Mouse (Mus musculus) CH12.LX (cell line): ENCODE data around the gene Nup210l. TPM values are rescaled to one million over a fixed set of nuclear protein-coding genes. Genes with fewer than 3 reads are reported as not detected.

ENCODE experiments used
- DNase-seq: peaks from one replicate; pipeline ENCODE4 v3.0.0-alpha.2; 2013; ENCODE audit errors: extremely low read depth
- H3K27ac ChIP-seq: 2 replicates; pipeline ENCODE4 v1.5.1; 2012; ENCODE audit warnings: low read depth, mild to moderate bottlenecking, control low read depth, moderate library complexity; ENCODE audit not compliant: insufficient read depth
- H3K27me3 ChIP-seq: replicated peaks from 2 replicates; pipeline ENCODE3; 2012; ENCODE audit warnings: inconsistent platforms
- H3K36me3 ChIP-seq, 2 experiments: replicated peaks in 1 of 2; 2 replicates each; pipeline versions ENCODE3 to v1.6.1; 2012; ENCODE audit warnings: inconsistent platforms in 1 of 2, low read length in 1 of 2, mild to moderate bottlenecking in 1 of 2, mixed read lengths in 1 of 2, moderate library complexity in 1 of 2; ENCODE audit not compliant: control insufficient read depth in 1 of 2, insufficient read depth in 1 of 2
- H3K4me1 ChIP-seq, 2 experiments: 2 replicates each; pipeline ENCODE4 v1.6.1; 2012; ENCODE audit warnings: inconsistent platforms in 1 of 2, moderate library complexity in 1 of 2; ENCODE audit not compliant: insufficient read depth in 2 of 2, control insufficient read depth in 1 of 2
- H3K4me2 ChIP-seq: 2 replicates; pipeline ENCODE4 v1.6.1; 2012; ENCODE audit warnings: low read depth, mild to moderate bottlenecking, control low read depth; ENCODE audit not compliant: poor library complexity, insufficient read depth, severe bottlenecking
- H3K4me3 ChIP-seq, 3 experiments: fragments of 150-350 bp in 1 of 3; sonication (generic) in 1 of 3; replicated peaks in 1 of 3; 2 replicates each; pipeline versions ENCODE3 to v1.5.1; 2011 to 2012; ENCODE audit warnings: low read depth in 2 of 3, low read length in 2 of 3, mild to moderate bottlenecking in 2 of 3, moderate library complexity in 2 of 3, control low read depth in 1 of 3, improper control_type of control experiment in 1 of 3, inconsistent platforms in 1 of 3, mixed read lengths in 1 of 3; ENCODE audit not compliant: poor library complexity in 1 of 3
- H3K79me2 ChIP-seq: replicated peaks from 2 replicates; pipeline ENCODE4 v1.6.1; 2012; ENCODE audit warnings: mild to moderate bottlenecking, moderate library complexity; ENCODE audit not compliant: control insufficient read depth, poor library complexity, insufficient read depth, severe bottlenecking; ENCODE audit errors: extremely low read depth
- H3K9ac ChIP-seq: 2 replicates; pipeline ENCODE4 v1.6.1; 2012; ENCODE audit warnings: low read depth, mild to moderate bottlenecking, control low read depth, moderate library complexity; ENCODE audit not compliant: insufficient read depth
- H3K9me3 ChIP-seq: replicated peaks from 2 replicates; pipeline ENCODE3; 2012; ENCODE audit warnings: low read length, inconsistent platforms, mixed read lengths
- BHLHE40 ChIP-seq: IDR thresholded peaks from 2 replicates; pipeline ENCODE4 v1.6.1; 2011; ENCODE audit warnings: mild to moderate bottlenecking, low read depth, low read length, improper control_type of control experiment
- CHD1 ChIP-seq: IDR thresholded peaks from 2 replicates; pipeline ENCODE4 v1.6.1; 2012; ENCODE audit warnings: low read depth, low read length, improper control_type of control experiment, inconsistent platforms
- CHD2 ChIP-seq: IDR thresholded peaks from 2 replicates; pipeline ENCODE4 v1.6.1; 2011; ENCODE audit warnings: low read length, improper control_type of control experiment
- E2F4 ChIP-seq: IDR thresholded peaks from 2 replicates; pipeline ENCODE4 v1.6.1; 2011; ENCODE audit warnings: low read depth, low read length, improper control_type of control experiment; ENCODE audit not compliant: insufficient replicate concordance
- ETS1 ChIP-seq: conservative IDR thresholded peaks from 2 replicates; pipeline ENCODE4 v1.6.1; 2012; ENCODE audit warnings: low read depth, mild to moderate bottlenecking, inconsistent platforms, low read length, improper control_type of control experiment, moderate library complexity
- HCFC1 ChIP-seq: IDR thresholded peaks from 2 replicates; pipeline ENCODE4 v1.6.1; 2012; ENCODE audit warnings: low read depth, mild to moderate bottlenecking, inconsistent platforms, low read length, improper control_type of control experiment
- KAT2A ChIP-seq: IDR thresholded peaks from 2 replicates; pipeline ENCODE4 v1.6.1; 2012; ENCODE audit warnings: low read length, improper control_type of control experiment, inconsistent platforms; ENCODE audit not compliant: insufficient replicate concordance
- MAFK ChIP-seq: IDR thresholded peaks from 2 replicates; pipeline ENCODE4 v1.6.1; 2011; ENCODE audit warnings: low read length, improper control_type of control experiment; ENCODE audit not compliant: insufficient replicate concordance
- MYC ChIP-seq: IDR thresholded peaks from 2 replicates; pipeline ENCODE4 v1.6.1; 2011; ENCODE audit warnings: low read depth, mild to moderate bottlenecking, improper control_type of control experiment, low read length
- NELFE ChIP-seq: IDR thresholded peaks from 2 replicates; pipeline ENCODE4 v1.6.1; 2011; ENCODE audit warnings: low read depth, low read length, improper control_type of control experiment
- NRF1 ChIP-seq: IDR thresholded peaks from 2 replicates; pipeline ENCODE4 v1.6.1; 2014; ENCODE audit warnings: low read depth, mild to moderate bottlenecking, inconsistent platforms, low read length, improper control_type of control experiment, moderate library complexity
- PAX5 ChIP-seq: IDR thresholded peaks from 2 replicates; pipeline ENCODE4 v1.6.1; 2012; ENCODE audit warnings: low read length, inconsistent platforms, mixed read lengths
- POLR2AphosphoS2 ChIP-seq: IDR thresholded peaks from 2 replicates; pipeline ENCODE4 v1.6.1; 2011; ENCODE audit warnings: low read depth, low read length, improper control_type of control experiment
- RAD21 ChIP-seq: IDR thresholded peaks from 2 replicates; pipeline ENCODE4 v1.6.1; 2011; ENCODE audit warnings: low read depth, mild to moderate bottlenecking, low read length, improper control_type of control experiment, moderate library complexity
- RCOR1 ChIP-seq: conservative IDR thresholded peaks from 2 replicates; pipeline ENCODE4 v1.6.1; 2012; ENCODE audit warnings: low read depth, mild to moderate bottlenecking, inconsistent platforms, low read length, improper control_type of control experiment
- SMC3 ChIP-seq: IDR thresholded peaks from 2 replicates; pipeline ENCODE4 v1.6.1; 2011; ENCODE audit warnings: low read depth, low read length, improper control_type of control experiment
- TBP ChIP-seq: conservative IDR thresholded peaks from 2 replicates; pipeline ENCODE4 v1.6.1; 2011; ENCODE audit warnings: low read depth, low read length, improper control_type of control experiment
- USF1 ChIP-seq: IDR thresholded peaks from 2 replicates; pipeline ENCODE4 v1.6.1; 2014; ENCODE audit warnings: low read depth, mild to moderate bottlenecking, inconsistent platforms, low read length, improper control_type of control experiment
- ZC3H11A ChIP-seq: IDR thresholded peaks from 2 replicates; pipeline ENCODE4 v1.6.1; 2012; ENCODE audit warnings: low read depth, mild to moderate bottlenecking, inconsistent platforms, low read length, improper control_type of control experiment
- ZKSCAN1 ChIP-seq: IDR thresholded peaks from 2 replicates; pipeline ENCODE4 v1.6.1; 2012; ENCODE audit warnings: low read depth, inconsistent platforms, low read length, improper control_type of control experiment, borderline replicate concordance
- ZMIZ1 ChIP-seq: IDR thresholded peaks from 2 replicates; pipeline ENCODE4 v1.6.1; 2012; ENCODE audit warnings: low read depth, mild to moderate bottlenecking, inconsistent platforms, low read length, improper control_type of control experiment
- ZNF384 ChIP-seq: IDR thresholded peaks from 2 replicates; pipeline ENCODE4 v1.6.1; 2012; ENCODE audit warnings: low read depth, low read length, improper control_type of control experiment, inconsistent platforms
- dilution Hi-C: fragments of 300-500 bp; cut with MboI; formaldehyde crosslinking; loops from 2 replicates; pipeline ENCODE4 v1.14.3; 2020; ENCODE audit warnings: low sequenced_read_pairs; ENCODE audit not compliant: extremely low pct_unique_long_range_greater_than_20kb, extremely low pct_ligation_motif_present
- in situ Hi-C: fragments of 300-500 bp; cut with MboI; formaldehyde crosslinking; loops from 3 replicates; pipeline ENCODE4 v1.14.3; 2019; ENCODE audit warnings: low sequenced_read_pairs, low pct_ligation_motif_present, low pct_unique_long_range_greater_than_20kb, mixed read lengths
- polyA plus RNA-seq: library from polyadenylated mRNA; unstranded; fragments of >175 nt; gene quantifications from 2 replicates; pipeline ENCODE4 v1.2.1, GENCODE M21; 2012; ENCODE audit warnings: low read depth; ENCODE audit not compliant: insufficient read length
- total RNA-seq, 2 experiments: library from RNA; depleted of rRNA; stranded (reverse); fragments of 300-350 nt in 1 of 2; fragments of >200 nt in 1 of 2; gene quantifications; 2 replicates each; pipeline ENCODE4 v1.2.3; 2012 to 2014

Gene Nup210l
- total and polyA plus RNA-seq, 3 experiments = 0.42 to 0.47 (median 0.43) TPM

DNA sequence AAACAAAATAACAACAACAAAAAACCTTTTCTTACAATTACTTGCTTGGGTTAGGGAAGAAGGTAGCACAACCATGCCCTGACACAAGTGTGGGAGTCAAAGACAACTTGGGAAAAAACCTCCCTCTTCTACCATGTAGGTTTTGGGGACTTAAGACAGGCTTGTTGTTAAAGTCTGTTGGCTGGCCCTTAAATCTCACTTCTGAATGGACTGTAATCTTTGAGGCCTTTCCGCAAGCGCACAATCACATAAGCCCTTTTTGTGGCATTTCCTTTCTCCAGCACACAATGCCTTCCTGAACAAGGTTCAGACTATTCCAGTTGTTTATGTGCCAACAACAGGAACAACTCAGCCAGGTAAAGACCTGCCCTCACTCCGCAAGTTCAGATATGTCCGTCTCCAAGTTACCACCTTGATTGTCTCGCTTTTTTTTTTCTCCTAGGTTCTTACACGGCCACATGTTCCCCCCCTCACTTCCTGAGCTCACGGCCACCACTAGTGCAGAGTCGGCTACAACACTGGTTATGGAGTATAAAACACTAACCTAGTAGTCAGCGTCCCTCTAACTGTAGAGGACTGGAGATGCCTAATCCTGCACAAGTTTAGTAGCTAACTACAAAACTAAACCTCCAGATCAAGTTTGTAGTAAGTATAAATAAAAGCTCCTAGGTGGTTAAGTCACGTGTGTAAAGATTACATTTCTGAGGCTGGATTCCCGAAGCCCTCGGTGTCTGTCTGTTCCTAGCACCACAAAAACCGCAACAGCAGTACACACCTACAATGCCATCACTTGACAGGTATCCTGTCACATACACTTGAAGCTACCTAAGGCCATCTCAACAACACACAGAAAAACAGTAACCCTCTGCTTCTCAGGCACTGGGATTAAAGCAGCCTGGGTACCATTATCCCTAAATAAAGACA is 107.8 kb downstream of the Nup210l start:
- peaks cover 35% of the 10 kb centered on the region for H3K79me2 ChIP-seq
- H3K4me1 ChIP-seq = peaks cover 3 to 38% of the 10 kb centered on the region in 2 experiments; a peak in 3 of 4 replicates
- H3K4me2 ChIP-seq = peak overlapping the region; percentile 96
- dilution Hi-C loops = no loop called here
- in situ Hi-C loops = no loop called here
- no peaks in the 10 kb centered on the region for H3K27me3 ChIP-seq
- peak overlapping the region; percentile 69 to 96 (median 74) for H3K4me3 ChIP-seq
- no peak for DNase-seq
- H3K9ac ChIP-seq = peak overlapping the region; percentile 94
- TF ChIP-seq NRF1 (no peak), ETS1 (no peak), POLR2AphosphoS2 (0 out of 2 replicates have a peak, but pooled peaks have one; percentile 38)
- TF ChIP-seq, all 38 proteins: peak for 1
- peak overlapping the region; percentile 37; the same call in 1 of the 2 replicates for H3K27ac ChIP-seq
- H3K9me3 ChIP-seq = no peaks in the 10 kb centered on the region
- H3K36me3 ChIP-seq = peaks cover 38 to 57% of the 10 kb centered on the region in 2 experiments

- peak overlapping the region; percentile 94 for H3K9ac ChIP-seq
- no peak overlapping the region for H3K27ac ChIP-seq
- H3K4me1 ChIP-seq = peaks cover 3 to 38% of the 10 kb centered on the region in 2 experiments; a peak in 3 of 4 replicates
- peak overlapping the region; percentile 96 for H3K4me2 ChIP-seq
- H3K4me3 ChIP-seq = peak overlapping the region; percentile 69 to 96 (median 74)
- peaks cover 36 to 48% of the 10 kb centered on the region in 2 experiments for H3K36me3 ChIP-seq
- no peaks in the 10 kb centered on the region for H3K9me3 ChIP-seq
- peaks cover 35% of the 10 kb centered on the region for H3K79me2 ChIP-seq
- peak; percentile 76; the same call in 1 of the 2 replicates for TF ChIP-seq CHD1
- no peak for TF ChIP-seq ZC3H11A
- no peak for TF ChIP-seq TBP
- no peak for TF ChIP-seq NELFE
- TF ChIP-seq RAD21 = no peak
- TF ChIP-seq E2F4 = no peak
- H3K27me3 ChIP-seq = no peaks in the 10 kb centered on the region
- DNase-seq = no peak
- dilution Hi-C loops (no loop called here), in situ Hi-C loops (no loop called here)
Observed at GRCm38 (mm10) chr3:90212723-90213122, 108.8 kb downstream of the Nup210l start.

DNA sequence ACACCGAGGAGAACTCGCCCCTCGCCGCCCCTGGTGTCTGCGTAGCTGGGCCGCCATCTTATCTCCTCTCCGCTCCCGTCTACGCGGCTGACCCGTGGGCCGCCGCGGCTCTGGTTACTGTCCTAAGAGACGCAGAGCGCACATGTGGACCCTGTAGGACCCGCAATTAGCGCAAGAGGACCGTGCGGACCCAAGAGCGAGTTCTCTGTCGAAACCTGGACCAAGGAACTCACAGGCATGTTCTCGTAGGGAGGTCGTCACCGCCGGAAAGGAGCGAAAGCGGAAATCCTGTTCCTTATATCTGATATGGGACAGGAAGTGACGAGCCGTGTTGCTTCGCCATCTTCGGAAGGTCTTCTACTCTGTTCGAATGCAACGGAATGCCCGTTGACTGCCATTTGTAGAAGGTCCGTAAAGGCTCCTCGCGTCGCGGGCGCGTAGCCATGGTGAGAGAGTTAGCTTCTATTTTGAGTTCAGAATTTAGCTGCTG is 109.5 kb downstream of the Nup210l start, which contains the start of the genes Rps27 and Rab13:
Gene Rps27, minus strand, starts transcription at position 275 of the 490 bp plus-strand sequence.
Gene Rab13, plus strand, starts transcription at position 319 of the 490 bp plus-strand sequence.
- Histone ChIP-seq H3K9me3 (no peaks in the 10 kb centered on the region), H3K79me2 (peaks cover 35% of the 10 kb centered on the region), H3K4me1 (peaks cover 2 to 35% of the 10 kb centered on the region in 2 experiments; a peak in 3 of 4 replicates), H3K27ac (peak within 1 kb of the TSS; percentile 84), H3K4me3 (peak within 1 kb of the TSS; percentile 69 to 96 (median 74)), H3K27me3 (no peaks in the 10 kb centered on the region), H3K4me2 (peak within 1 kb of the TSS; percentile 99), H3K36me3 (peaks cover 29 to 41% of the 10 kb centered on the region in 2 experiments), H3K9ac (peak within 1 kb of the TSS; percentile 94)
- in situ Hi-C loops = no loop called here
- peak; percentile 97 for DNase-seq
- dilution Hi-C loops = no loop called here
- TF ChIP-seq NRF1 (peak; percentile 85), PAX5 (no peak), ZKSCAN1 (no peak), ZMIZ1 (peak; percentile 94), RCOR1 (peak; percentile 56; the same call in 1 of the 2 replicates), MYC (peak; percentile 88), POLR2AphosphoS2 (peak; percentile 94), ZNF384 (no peak), KAT2A (peak; percentile 87; the same call in 1 of the 2 replicates), ZC3H11A (no peak), SMC3 (no peak), CHD1 (no peak), USF1 (no peak), MAFK (no peak), HCFC1 (peak; percentile 95), BHLHE40 (no peak), CHD2 (no peak)
